8 mouse cellular contexts compared by ENCODE assay signal in the genomic region with DNA sequence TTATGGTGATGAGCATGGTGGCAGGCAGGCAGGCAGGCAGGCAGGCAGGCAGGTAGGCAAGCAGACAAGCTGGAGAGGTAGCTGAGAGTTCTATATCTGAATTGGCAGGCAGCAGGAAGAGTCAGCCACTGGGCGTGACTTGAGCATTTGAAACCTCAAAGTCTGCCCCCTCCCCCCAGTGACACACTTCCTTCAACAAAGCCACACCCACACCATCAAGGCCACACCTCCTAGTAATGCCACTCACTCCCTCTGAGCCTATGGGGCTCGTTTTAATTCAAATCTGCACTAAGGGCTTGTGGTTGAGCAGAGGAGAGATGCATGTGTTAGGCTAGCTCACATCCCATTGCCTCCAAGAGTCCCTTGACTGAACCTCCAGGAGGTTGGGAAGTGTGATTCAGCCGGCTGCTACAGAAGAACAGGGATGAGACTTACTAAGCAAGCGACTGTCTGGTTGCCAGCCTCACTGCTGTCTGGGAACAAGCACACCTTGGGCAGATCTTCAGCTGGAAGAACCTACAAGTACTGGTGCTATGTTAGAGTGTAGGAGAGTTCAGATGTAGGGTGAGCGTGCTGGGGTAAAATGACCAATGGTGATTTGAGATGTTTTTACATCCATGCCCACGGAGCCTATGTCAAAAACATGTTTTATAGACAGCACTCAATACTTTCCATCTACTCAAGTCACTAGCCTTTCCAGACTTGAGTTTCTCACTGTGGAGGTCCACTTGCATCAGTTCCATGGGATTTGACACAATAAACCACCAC. TPM values are rescaled to one million over a fixed set of nuclear protein-coding genes. Genes with fewer than 3 reads are reported as not detected.
A peak's percentile ranks its signal among the peaks of the same experiment; 100 is the strongest.
DNase-seq lines count a peak whose midpoint lies in the region; ATAC-seq lines count a peak whose summit lies in the region.

No protein-coding gene starts in this region.

- H3K4me3 ChIP-seq in forebrain, embryonic 12.5 days (replicated peaks), result no peak overlapping the region
- no peak overlapping the region for H3K4me3 ChIP-seq in forebrain, embryonic 14.5 days (ENCODE audit: low read depth, low read length)
- H3K4me3 ChIP-seq in limb, embryonic 15.5 days, result no peak overlapping the region

- DNase-seq in forebrain, embryonic 14.5 days (ENCODE audit: low spot score), result no peak
- DNase-seq in 416B (ENCODE audit: low read depth), result peak; percentile 47
- DNase-seq in brain, adult 2 months (ENCODE audit: low read depth, low spot score), result peak; percentile 76
- DNase-seq in layer of hippocampus, postnatal 25 days (ENCODE audit: extremely low spot score in 1 of 2, low spot score in 1 of 2), result no peak
- DNase-seq in heart, adult 8-10 months (ENCODE audit: low spot score), result no peak
- no peak for DNase-seq in left cerebral cortex, postnatal 10 days (ENCODE audit: extremely low spot score in 1 of 2, low spot score in 2 of 2)

- H3K36me3 ChIP-seq in forebrain, embryonic 12.5 days (replicated peaks), result peaks cover 11% of the 10 kb centered on the region
- peaks cover 16% of the 10 kb centered on the region for H3K36me3 ChIP-seq in forebrain, embryonic 14.5 days (ENCODE audit: control insufficient read depth, insufficient read depth, low read length)
- peaks cover 9% of the 10 kb centered on the region for H3K36me3 ChIP-seq in limb, embryonic 15.5 days

- H3K27ac ChIP-seq in forebrain, embryonic 12.5 days, result 0 out of 2 replicates have a peak overlapping the region, but pooled peaks have one; percentile 62
- H3K27ac ChIP-seq in forebrain, embryonic 14.5 days (ENCODE audit: low read depth, low read length), result no peak overlapping the region
- peak overlapping the region; percentile 44 for H3K27ac ChIP-seq in limb, embryonic 15.5 days

- H3K9ac ChIP-seq in forebrain, embryonic 12.5 days, result no peak overlapping the region
- H3K9ac ChIP-seq in forebrain, embryonic 14.5 days (ENCODE audit: low read length), result no peak overlapping the region
- H3K9ac ChIP-seq in limb, embryonic 15.5 days, result no peak overlapping the region

- WGBS in forebrain, embryonic 12.5 days, result 85% methylated on average over 6 of the region's 6 CpGs
- 79% methylated on average over 6 of the region's 6 CpGs for WGBS in forebrain, embryonic 14.5 days
- 72% methylated on average over 6 of the region's 6 CpGs for WGBS in limb, embryonic 15.5 days

- intact Hi-C loops in left cerebral cortex, postnatal 10 days (cut with DNase I), result no loop called here

- H3K9me3 ChIP-seq in forebrain, embryonic 12.5 days, result 0 out of 2 replicates have a peak, but pooled peaks cover 4% of the 10 kb centered on the region
- H3K9me3 ChIP-seq in forebrain, embryonic 14.5 days (replicated peaks; ENCODE audit: control insufficient read depth, low read length), result no peaks in the 10 kb centered on the region
- H3K9me3 ChIP-seq in limb, embryonic 15.5 days, result no peaks in the 10 kb centered on the region

- H3K4me1 ChIP-seq in forebrain, embryonic 12.5 days, result peaks cover 25% of the 10 kb centered on the region
- H3K4me1 ChIP-seq in forebrain, embryonic 14.5 days (ENCODE audit: control insufficient read depth, insufficient read depth, low read length), result peaks cover 13% of the 10 kb centered on the region
- peaks cover 29% of the 10 kb centered on the region for H3K4me1 ChIP-seq in limb, embryonic 15.5 days

- no peak for ATAC-seq in forebrain, embryonic 12.5 days (ENCODE audit: low FRiP score)
- ATAC-seq in forebrain, embryonic 14.5 days, result no peak
- ATAC-seq in limb, embryonic 15.5 days (ENCODE audit: insufficient number of reproducible peaks, low FRiP score, low TSS enrichment, low read depth), result no peak

- no peak overlapping the region for H3K4me2 ChIP-seq in forebrain, embryonic 12.5 days
- H3K4me2 ChIP-seq in forebrain, embryonic 14.5 days (ENCODE audit: low read length), result no peak overlapping the region
- no peak overlapping the region for H3K4me2 ChIP-seq in limb, embryonic 15.5 days

- no peaks in the 10 kb centered on the region for H3K27me3 ChIP-seq in forebrain, embryonic 12.5 days
- H3K27me3 ChIP-seq in forebrain, embryonic 14.5 days (replicated peaks; ENCODE audit: control insufficient read depth, insufficient read depth, low read length), result no peaks in the 10 kb centered on the region
- no peaks in the 10 kb centered on the region for H3K27me3 ChIP-seq in limb, embryonic 15.5 days

RNA-seq across cellular contexts. Expression of a gene that starts 33.6 kb away (rescaled TPM):
- polyA plus RNA-seq in forebrain, embryonic 12.5 days (2016; fragmentation: Nextera tagmentation; extraction: Ambion mirVana), result 45.0 and 51.5 TPM in 2 replicates
- 50.8 and 64.9 TPM in 2 replicates for polyA plus RNA-seq in forebrain, embryonic 14.5 days (2014; fragmentation: Nextera tagmentation; extraction: Ambion mirVana)
- 63.5 and 78.0 TPM in 2 replicates for polyA plus RNA-seq in limb, embryonic 15.5 days (2015; fragmentation: Nextera tagmentation; extraction: Ambion mirVana)
- 100 to 1,000 TPM; 496 to 507 TPM for total RNA-seq in layer of hippocampus, postnatal 25 days (2021)
- 100 to 1,000 TPM; 757 to 917 (median 814) TPM for total RNA-seq in heart, adult 8-10 months (2022)
- 100 to 1,000 TPM; 622 to 655 TPM for total RNA-seq in left cerebral cortex, postnatal 10 days (2021)

Comparison
In these comparisons a context has a peak if more than half of its experiments do, and no peak if none do; other contexts are left out.
1. DNase-seq: peak in 416B (single experiment) and brain, adult 2 months (single experiment); none in forebrain, embryonic 14.5 days (single experiment), layer of hippocampus, postnatal 25 days (0 of 2), heart, adult 8-10 months (single experiment) and left cerebral cortex, postnatal 10 days (0 of 2).